Mouse (Mus musculus) ovary, postnatal 14 days (tissue): ENCODE data around the gene Vasp.

Experiments
- DNase-seq: peaks from one replicate; pipeline ENCODE4 v3.0.0; 2022; ENCODE audit warnings: low spot score

Gene Vasp

GRCm38 (mm10) chr7:19210010-19210409, 61.6 kb downstream of the Vasp start:
- no peak for DNase-seq

DNA sequence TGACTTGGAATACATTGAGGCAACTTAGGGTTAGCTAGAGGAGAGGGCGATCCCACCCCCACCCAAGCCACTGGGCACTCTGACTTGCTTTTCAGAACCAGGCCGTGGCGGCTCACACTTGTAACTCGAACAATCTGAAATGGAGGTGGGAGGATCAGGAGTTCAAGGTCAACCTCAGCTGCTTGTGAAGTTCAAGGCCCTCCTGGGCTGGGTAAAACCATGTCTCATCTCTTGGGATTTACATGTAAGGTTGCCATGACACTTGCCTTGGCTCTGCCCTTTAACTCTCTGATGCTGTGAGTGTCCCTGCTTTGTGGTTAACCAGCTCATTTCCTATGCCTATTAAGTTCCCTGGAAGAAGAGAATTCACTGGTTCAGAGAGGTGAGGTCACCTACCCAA, 62.1 kb downstream of the Vasp start:
- no peak for DNase-seq

DNA sequence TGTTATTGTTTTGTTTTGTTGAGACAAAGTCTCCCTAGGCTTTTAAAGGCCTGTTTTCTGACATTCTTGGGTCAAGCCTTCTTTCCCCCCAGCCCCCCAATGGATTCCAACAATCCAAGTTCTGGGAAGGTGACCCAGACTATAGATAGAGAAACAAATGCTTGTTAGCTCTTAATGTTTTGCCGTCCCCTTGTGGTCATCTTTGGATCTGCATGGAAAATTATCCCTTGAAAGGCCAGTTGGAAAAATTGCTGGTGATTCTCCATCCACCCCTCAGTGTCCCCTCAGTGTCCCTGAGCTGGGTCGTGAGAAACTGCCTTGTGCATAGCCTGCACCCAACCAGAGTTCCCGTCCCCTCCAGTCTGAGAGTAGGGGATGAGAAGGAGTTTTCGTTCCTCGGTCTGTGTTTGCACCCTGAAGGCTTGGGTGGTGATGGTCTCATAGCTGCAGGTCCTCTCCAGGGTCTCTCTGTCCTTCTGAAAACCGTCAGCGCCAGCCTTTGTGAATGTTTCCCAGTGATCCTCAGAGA, 62.6 kb downstream of the Vasp start:
- DNase-seq: peak; percentile 51

DNA sequence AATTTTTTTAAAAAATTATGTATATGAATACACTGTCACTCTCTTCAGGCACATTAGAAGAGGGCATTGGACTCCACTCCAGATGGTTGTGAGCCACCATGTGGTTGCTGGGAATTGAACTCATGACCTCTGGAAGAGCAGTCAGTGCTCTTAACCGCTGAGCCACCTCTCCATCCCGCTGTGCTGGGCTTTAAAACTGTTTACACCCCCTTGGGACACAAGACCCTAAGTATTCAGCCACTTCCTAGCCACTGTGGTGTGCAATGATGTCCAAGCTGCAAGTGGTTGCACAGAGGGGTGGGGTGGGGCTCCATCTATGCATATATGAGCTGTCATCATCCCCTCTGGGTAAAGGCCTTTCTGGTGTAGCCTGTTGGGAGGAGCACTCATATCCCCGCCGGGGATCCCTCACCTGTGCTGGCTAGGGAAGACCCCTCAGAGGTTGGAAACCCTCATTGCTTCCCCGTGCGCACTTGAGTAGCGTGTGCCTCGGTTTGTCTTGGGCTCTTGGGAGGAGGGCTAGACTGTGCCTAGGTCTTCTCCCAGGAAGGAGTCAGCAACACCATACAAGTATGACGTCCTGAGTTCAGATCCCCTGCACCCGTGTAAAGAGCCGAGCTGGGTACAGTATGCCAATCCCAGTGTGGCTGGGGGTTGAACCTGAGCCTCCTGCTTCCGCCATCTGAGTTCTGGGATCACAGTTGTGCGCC, 63.3 kb downstream of the Vasp start:
- DNase-seq: no peak
